ENCODE assay signal across 8 mouse cellular contexts in genomic region chr7:12927693-12928589, GRCm38 (mm10). TPM values are rescaled to one million over a fixed set of nuclear protein-coding genes. Genes with fewer than 3 reads are reported as not detected.
DNase-seq lines count a peak whose midpoint lies in the region; ATAC-seq and TF ChIP-seq lines count a peak whose summit lies in the region.

No protein-coding gene starts in this region.

- 11% methylated on average over 65 of the region's 65 CpGs for WGBS in kidney, adult 2 months
- 4% methylated on average over 49 of the region's 65 CpGs for WGBS in embryonic facial prominence, embryonic 14.5 days
- 4% methylated on average over 65 of the region's 65 CpGs for WGBS in hindbrain, embryonic 15.5 days
- WGBS in liver, postnatal 0 days (ENCODE audit: insufficient replicate concordance): 6% methylated on average over 58 of the region's 65 CpGs
- 5% methylated on average over 58 of the region's 65 CpGs for WGBS in neural tube, embryonic 15.5 days

- peak; percentile 39 for ATAC-seq in embryonic facial prominence, embryonic 14.5 days (ENCODE audit: low read depth)
- ATAC-seq in hindbrain, embryonic 15.5 days (ENCODE audit: low FRiP score, low read depth): peak; percentile 23; the same call in 1 of the 2 replicates
- ATAC-seq in liver, postnatal 0 days: peak; percentile 40
- peak; percentile 41; the same call in 1 of the 2 replicates for ATAC-seq in neural tube, embryonic 15.5 days (ENCODE audit: low FRiP score)

- no peaks in the 10 kb centered on the region for H3K9me3 ChIP-seq in embryonic facial prominence, embryonic 14.5 days (ENCODE audit: control insufficient read depth, low read length)
- H3K9me3 ChIP-seq in hindbrain, embryonic 15.5 days: no peaks in the 10 kb centered on the region
- no peaks in the 10 kb centered on the region for H3K9me3 ChIP-seq in liver, postnatal 0 days (ENCODE audit: low read length)
- H3K9me3 ChIP-seq in neural tube, embryonic 15.5 days (replicated peaks): no peaks in the 10 kb centered on the region

- DNase-seq in kidney, adult 18-20 months: peak; percentile 9
- DNase-seq in kidney, adult 2 months: no peak
- peak; percentile 58 for DNase-seq in adrenal gland, postnatal 10 days
- DNase-seq in embryonic facial prominence, embryonic 14.5 days (ENCODE audit: low spot score): peak; percentile 22
- DNase-seq in liver, postnatal 0 days: peak; percentile 34
- DNase-seq in T-cell, adult 2 months (ENCODE audit: low spot score): no peak

- no peak for TF ChIP-seq POLR2A in kidney, adult 2 months (IDR thresholded peaks at IDR 0.05; ENCODE audit: low read depth, low read length)

- peaks cover 3% of the 10 kb centered on the region; the same call in 1 of the 2 replicates for H3K36me3 ChIP-seq in kidney, adult 2 months (ENCODE audit: control insufficient read depth, insufficient read depth, low read length)
- H3K36me3 ChIP-seq in embryonic facial prominence, embryonic 14.5 days (ENCODE audit: control insufficient read depth, insufficient read depth, low read length): peaks cover 43% of the 10 kb centered on the region
- peaks cover 37% of the 10 kb centered on the region for H3K36me3 ChIP-seq in hindbrain, embryonic 15.5 days
- peaks cover 38% of the 10 kb centered on the region for H3K36me3 ChIP-seq in liver, postnatal 0 days (replicated peaks; ENCODE audit: insufficient read depth, low read length)
- H3K36me3 ChIP-seq in neural tube, embryonic 15.5 days: peaks cover 42% of the 10 kb centered on the region

- no peaks in the 10 kb centered on the region for H3K27me3 ChIP-seq in kidney, adult 2 months (replicated peaks; ENCODE audit: control insufficient read depth, insufficient read depth, low read length)
- H3K27me3 ChIP-seq in embryonic facial prominence, embryonic 14.5 days (replicated peaks; ENCODE audit: control insufficient read depth, insufficient read depth, low read length): peaks cover 13% of the 10 kb centered on the region; the same call in 1 of the 2 replicates
- peaks cover 21% of the 10 kb centered on the region for H3K27me3 ChIP-seq in hindbrain, embryonic 15.5 days
- H3K27me3 ChIP-seq in liver, postnatal 0 days (ENCODE audit: insufficient read depth, low read length): no peaks in the 10 kb centered on the region
- H3K27me3 ChIP-seq in neural tube, embryonic 15.5 days (replicated peaks): peaks cover 39% of the 10 kb centered on the region

- H3K4me3 ChIP-seq in kidney, adult 2 months (ENCODE audit: insufficient read depth, low read depth, low read length): no peak overlapping the region; the same call in 1 of the 2 replicates
- H3K4me3 ChIP-seq in embryonic facial prominence, embryonic 14.5 days (ENCODE audit: low read depth, low read length): peak overlapping the region; percentile 37
- peak overlapping the region; percentile 27 for H3K4me3 ChIP-seq in hindbrain, embryonic 15.5 days
- peak overlapping the region; percentile 35 for H3K4me3 ChIP-seq in liver, postnatal 0 days (ENCODE audit: low read depth, low read length)
- peak overlapping the region; percentile 34 for H3K4me3 ChIP-seq in neural tube, embryonic 15.5 days (replicated peaks)

- H3K27ac ChIP-seq in kidney, adult 2 months (ENCODE audit: insufficient read depth, low read depth, low read length): no peak overlapping the region
- H3K27ac ChIP-seq in embryonic facial prominence, embryonic 14.5 days (replicated peaks; ENCODE audit: low read depth, low read length): no peak overlapping the region
- H3K27ac ChIP-seq in hindbrain, embryonic 15.5 days (replicated peaks): no peak overlapping the region
- H3K27ac ChIP-seq in liver, postnatal 0 days (ENCODE audit: low read depth): no peak overlapping the region
- no peak overlapping the region for H3K27ac ChIP-seq in neural tube, embryonic 15.5 days (replicated peaks)

- H3K4me2 ChIP-seq in embryonic facial prominence, embryonic 14.5 days (ENCODE audit: low read depth, low read length): peak overlapping the region; percentile 68
- peak overlapping the region; percentile 57 for H3K4me2 ChIP-seq in hindbrain, embryonic 15.5 days
- H3K4me2 ChIP-seq in liver, postnatal 0 days (ENCODE audit: low read depth, low read length): peak overlapping the region; percentile 69
- H3K4me2 ChIP-seq in neural tube, embryonic 15.5 days: peak overlapping the region; percentile 58

- no peak for TF ChIP-seq EP300 in liver, postnatal 0 days (IDR thresholded peaks at IDR 0.05; ENCODE audit: low read depth)

- peaks cover 5% of the 10 kb centered on the region for H3K4me1 ChIP-seq in kidney, adult 2 months (ENCODE audit: control insufficient read depth, insufficient read depth, low read length)
- H3K4me1 ChIP-seq in embryonic facial prominence, embryonic 14.5 days (ENCODE audit: control insufficient read depth, insufficient read depth, low read length): peaks cover 7% of the 10 kb centered on the region; the same call in 1 of the 2 replicates
- H3K4me1 ChIP-seq in hindbrain, embryonic 15.5 days (replicated peaks): peaks cover 13% of the 10 kb centered on the region
- H3K4me1 ChIP-seq in liver, postnatal 0 days (ENCODE audit: insufficient read depth): peaks cover 26% of the 10 kb centered on the region
- peaks cover 25% of the 10 kb centered on the region for H3K4me1 ChIP-seq in neural tube, embryonic 15.5 days

- H3K9ac ChIP-seq in embryonic facial prominence, embryonic 14.5 days (ENCODE audit: low read depth, low read length): peak overlapping the region; percentile 67
- H3K9ac ChIP-seq in hindbrain, embryonic 15.5 days: peak overlapping the region; percentile 31
- peak overlapping the region; percentile 48 for H3K9ac ChIP-seq in liver, postnatal 0 days (replicated peaks)
- peak overlapping the region; percentile 36; the same call in 1 of the 2 replicates for H3K9ac ChIP-seq in neural tube, embryonic 15.5 days (replicated peaks)

- TF ChIP-seq CTCF in kidney, adult 2 months (conservative IDR thresholded peaks at IDR 0.05; ENCODE audit: insufficient read depth, insufficient read length, low read depth, low read length): no peak
- no peak for TF ChIP-seq CTCF in liver, postnatal 0 days (IDR thresholded peaks at IDR 0.05; ENCODE audit: low read depth)

RNA-seq across cellular contexts. Expression of gene Rnf225, which starts 0.7 kb away (rescaled TPM):
- 0.08 and 0.11 TPM in 2 replicates for polyA plus RNA-seq in kidney, adult 2 months (2012; rRNA removed)
- total RNA-seq in adrenal gland, postnatal 10 days (2021): under 1 TPM; 0.36 to 0.54 TPM
- polyA plus RNA-seq in embryonic facial prominence, embryonic 14.5 days (2014; fragmentation: Nextera tagmentation; extraction: Ambion mirVana): 0.43 and 0.49 TPM in 2 replicates
- 1.1 and 1.3 TPM in 2 replicates for polyA plus RNA-seq in hindbrain, embryonic 15.5 days (2015; fragmentation: Nextera tagmentation; extraction: Ambion mirVana)
- 0.05 TPM in 2 replicates for polyA plus RNA-seq in liver, postnatal 0 days (2015; fragmentation: Nextera tagmentation; extraction: Ambion mirVana)
- 0.96 and 1.1 TPM in 2 replicates for polyA plus RNA-seq in neural tube, embryonic 15.5 days (2015; fragmentation: Nextera tagmentation; extraction: Ambion mirVana)

RNA-seq across cellular contexts. Expression of gene Rps5, which starts 5.9 kb away (rescaled TPM):
- polyA plus RNA-seq in kidney, adult 2 months (2012; rRNA removed): 1,384 and 1,441 TPM in 2 replicates
- total RNA-seq in adrenal gland, postnatal 10 days (2021): 1,000 to 10,000 TPM; 1,018 to 1,027 TPM
- 1,364 and 1,371 TPM in 2 replicates for polyA plus RNA-seq in embryonic facial prominence, embryonic 14.5 days (2014; fragmentation: Nextera tagmentation; extraction: Ambion mirVana)
- polyA plus RNA-seq in hindbrain, embryonic 15.5 days (2015; fragmentation: Nextera tagmentation; extraction: Ambion mirVana): 549 and 585 TPM in 2 replicates
- polyA plus RNA-seq in liver, postnatal 0 days (2015; fragmentation: Nextera tagmentation; extraction: Ambion mirVana): 556 and 564 TPM in 2 replicates
- 564 and 667 TPM in 2 replicates for polyA plus RNA-seq in neural tube, embryonic 15.5 days (2015; fragmentation: Nextera tagmentation; extraction: Ambion mirVana)

RNA-seq across cellular contexts. Expression of gene Zscan22, which starts 30.3 kb away (rescaled TPM):
- polyA plus RNA-seq in kidney, adult 2 months (2012; rRNA removed): 11.6 and 12.5 TPM in 2 replicates
- 10 to 100 TPM in 1 of 2 experiments, 1 to 10 TPM in 1; 9.7 to 10.2 TPM for total RNA-seq in adrenal gland, postnatal 10 days (2021)
- 15.1 and 16.6 TPM in 2 replicates for polyA plus RNA-seq in embryonic facial prominence, embryonic 14.5 days (2014; fragmentation: Nextera tagmentation; extraction: Ambion mirVana)
- 9.9 and 12.4 TPM in 2 replicates for polyA plus RNA-seq in hindbrain, embryonic 15.5 days (2015; fragmentation: Nextera tagmentation; extraction: Ambion mirVana)
- 2.3 and 2.5 TPM in 2 replicates for polyA plus RNA-seq in liver, postnatal 0 days (2015; fragmentation: Nextera tagmentation; extraction: Ambion mirVana)
- 9.8 and 13.6 TPM in 2 replicates for polyA plus RNA-seq in neural tube, embryonic 15.5 days (2015; fragmentation: Nextera tagmentation; extraction: Ambion mirVana)

RNA-seq across cellular contexts. Expression of gene Zfp324, which starts 37.7 kb away (rescaled TPM):
- polyA plus RNA-seq in kidney, adult 2 months (2012; rRNA removed): 4.8 and 5.9 TPM in 2 replicates
- total RNA-seq in adrenal gland, postnatal 10 days (2021): 10 to 100 TPM in 1 of 2 experiments, 1 to 10 TPM in 1; 7.3 to 10.6 TPM
- polyA plus RNA-seq in embryonic facial prominence, embryonic 14.5 days (2014; fragmentation: Nextera tagmentation; extraction: Ambion mirVana): 9.4 and 10.9 TPM in 2 replicates
- polyA plus RNA-seq in hindbrain, embryonic 15.5 days (2015; fragmentation: Nextera tagmentation; extraction: Ambion mirVana): 13.4 and 13.6 TPM in 2 replicates
- polyA plus RNA-seq in liver, postnatal 0 days (2015; fragmentation: Nextera tagmentation; extraction: Ambion mirVana): 1.5 and 1.9 TPM in 2 replicates
- polyA plus RNA-seq in neural tube, embryonic 15.5 days (2015; fragmentation: Nextera tagmentation; extraction: Ambion mirVana): 13.1 and 13.3 TPM in 2 replicates

RNA-seq across cellular contexts. Expression of gene Zfp128, which starts 47.0 kb away (rescaled TPM):
- polyA plus RNA-seq in kidney, adult 2 months (2012; rRNA removed): 1.3 and 1.4 TPM in 2 replicates
- total RNA-seq in adrenal gland, postnatal 10 days (2021): 1 to 10 TPM; 3.4 to 4.2 TPM
- 4.9 and 5.3 TPM in 2 replicates for polyA plus RNA-seq in embryonic facial prominence, embryonic 14.5 days (2014; fragmentation: Nextera tagmentation; extraction: Ambion mirVana)
- polyA plus RNA-seq in hindbrain, embryonic 15.5 days (2015; fragmentation: Nextera tagmentation; extraction: Ambion mirVana): 7.5 TPM in 2 replicates
- polyA plus RNA-seq in liver, postnatal 0 days (2015; fragmentation: Nextera tagmentation; extraction: Ambion mirVana): 0.61 and 0.65 TPM in 2 replicates
- 6.7 and 7.5 TPM in 2 replicates for polyA plus RNA-seq in neural tube, embryonic 15.5 days (2015; fragmentation: Nextera tagmentation; extraction: Ambion mirVana)

Comparison
In these comparisons a context has a peak if more than half of its experiments do, and no peak if none do; other contexts are left out.
1. DNase-seq: peak in kidney, adult 18-20 months (single experiment), adrenal gland, postnatal 10 days (single experiment), embryonic facial prominence, embryonic 14.5 days (single experiment) and liver, postnatal 0 days (single experiment); none in kidney, adult 2 months (single experiment) and T-cell, adult 2 months (single experiment).
2. Peak in every context shown above with its lines, with median percentiles within 50 percentile points of each other: ATAC-seq, H3K4me2 ChIP-seq and H3K9ac ChIP-seq.